Mouse (Mus musculus) R1 (cell line): Measurements from ENCODE around the gene Surf1.
A peak's percentile ranks its signal among the peaks of the same experiment; 100 is the strongest.

ENCODE experiments used
- DNase-seq: peaks from one replicate; pipeline ENCODE4 v3.0.0-alpha.2; 2018; ENCODE audit warnings: low read depth, low spot score

Gene Surf1

DNA sequence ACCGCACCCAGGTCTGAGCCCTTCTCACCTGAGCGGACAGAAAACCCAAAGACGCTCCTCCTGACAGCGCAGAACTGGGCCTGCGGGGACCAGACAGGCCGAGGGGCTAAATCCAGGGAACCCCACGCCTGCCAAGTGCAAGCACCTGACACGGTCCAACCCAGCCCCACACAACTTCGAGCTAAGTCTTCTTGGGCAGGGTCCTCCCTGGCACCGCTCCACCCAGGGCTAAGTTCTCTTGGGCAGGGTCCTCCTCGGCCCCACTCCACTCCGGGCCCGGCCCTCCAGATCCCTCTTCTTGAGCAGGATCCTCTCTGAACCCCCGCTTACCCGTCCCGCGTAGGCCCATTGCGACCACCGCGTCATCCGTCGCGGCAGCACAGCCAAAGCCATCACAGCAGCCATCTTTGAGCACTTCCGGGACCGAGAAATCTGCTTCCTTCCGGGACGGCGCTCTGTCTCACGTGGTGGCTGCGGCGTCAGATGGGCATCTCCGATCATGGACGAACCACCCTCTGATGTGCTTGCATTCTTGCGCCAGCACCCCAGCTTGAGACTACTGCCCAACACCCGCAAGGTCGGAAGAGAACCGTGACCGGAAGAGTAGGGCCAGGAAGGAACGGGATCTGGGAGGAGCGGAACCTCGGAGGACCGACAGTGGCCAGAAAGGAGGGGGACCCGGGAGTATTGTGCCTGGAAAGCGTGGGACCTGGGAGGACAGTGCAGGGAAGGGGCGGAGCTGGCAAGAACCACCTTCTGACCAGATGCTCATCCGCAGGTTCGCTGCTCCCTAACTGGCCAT, at the start of gene Surf1, which contains the start of gene Surf2:
Gene Surf1, minus strand, starts transcription at position 604 of the 802 bp plus-strand sequence.
Gene Surf2, plus strand, starts transcription at position 441 of the 802 bp plus-strand sequence.
- peak; percentile 80 for DNase-seq

GRCm38 (mm10) chr2:26964724-26965370, 48.5 kb upstream of the Surf1 start:
- peak; percentile 41 for DNase-seq

- DNase-seq, result peak; percentile 97
Observed at GRCm38 (mm10) chr2:26963923-26964723, 47.8 kb upstream of the Surf1 start, which contains the start of gene Rexo4. Rexo4 (minus strand) TSS chr2:26964386.

- DNase-seq, result peak; percentile 21
Observed at GRCm38 (mm10) chr2:26960756-26961155, 44.4 kb upstream of the Surf1 start.

- no peak for DNase-seq
Observed at GRCm38 (mm10) chr2:26957488-26957859, 41.1 kb upstream of the Surf1 start.

DNA sequence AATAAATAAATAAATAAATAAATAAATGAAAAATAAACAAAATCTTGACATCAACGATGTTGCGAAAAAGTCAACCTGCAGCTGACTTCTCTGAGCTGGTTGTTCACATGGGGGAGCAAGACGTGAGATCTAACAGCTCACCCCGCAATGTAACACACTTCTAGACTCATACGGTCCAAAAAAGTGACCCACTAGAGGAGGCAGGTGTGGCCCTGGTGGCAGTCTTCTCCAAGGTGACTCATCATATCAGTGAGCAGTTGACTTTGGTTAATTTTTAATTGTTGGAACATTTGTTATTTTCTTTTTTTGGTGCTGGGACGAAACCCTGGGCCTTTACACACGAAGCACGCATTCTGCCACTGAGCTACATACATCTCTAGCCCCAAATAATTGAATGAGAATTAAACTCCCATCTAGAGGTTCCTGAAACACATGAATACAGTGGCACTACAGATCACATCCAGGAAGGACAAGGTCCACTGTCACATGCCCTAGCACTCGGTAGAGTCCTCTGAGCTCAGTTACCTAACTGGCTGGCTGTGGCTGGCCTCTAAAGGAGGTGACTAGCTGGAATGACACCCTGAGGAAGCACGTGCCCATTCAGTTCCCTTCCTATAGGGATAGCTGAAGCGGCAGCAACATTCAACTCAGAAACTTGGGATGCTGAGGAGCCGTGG, 40.6 kb upstream of the Surf1 start:
- DNase-seq, result no peak

GRCm38 (mm10) chr2:26954735-26955395, 38.5 kb upstream of the Surf1 start:
- no peak for DNase-seq

DNA sequence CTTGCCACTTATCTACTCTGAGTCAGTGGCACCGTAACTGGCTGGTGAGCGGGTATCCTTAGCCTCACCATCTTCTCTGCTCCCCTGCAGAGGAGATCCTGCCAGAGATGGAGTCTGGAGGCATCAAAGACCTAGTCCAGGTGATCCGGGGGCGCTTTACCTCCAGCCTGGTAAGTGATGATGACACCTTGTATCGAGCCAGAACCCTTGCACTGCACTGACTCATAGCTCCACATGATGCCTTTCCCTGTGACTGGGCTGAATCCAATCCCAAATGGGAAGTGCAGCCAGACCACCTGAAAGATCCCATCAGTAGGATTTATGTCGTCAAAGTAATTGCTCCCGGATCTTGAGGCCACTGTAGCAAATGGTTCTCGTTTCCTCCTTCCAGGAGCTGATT, 36.5 kb upstream of the Surf1 start:
- DNase-seq, result no peak

DNA sequence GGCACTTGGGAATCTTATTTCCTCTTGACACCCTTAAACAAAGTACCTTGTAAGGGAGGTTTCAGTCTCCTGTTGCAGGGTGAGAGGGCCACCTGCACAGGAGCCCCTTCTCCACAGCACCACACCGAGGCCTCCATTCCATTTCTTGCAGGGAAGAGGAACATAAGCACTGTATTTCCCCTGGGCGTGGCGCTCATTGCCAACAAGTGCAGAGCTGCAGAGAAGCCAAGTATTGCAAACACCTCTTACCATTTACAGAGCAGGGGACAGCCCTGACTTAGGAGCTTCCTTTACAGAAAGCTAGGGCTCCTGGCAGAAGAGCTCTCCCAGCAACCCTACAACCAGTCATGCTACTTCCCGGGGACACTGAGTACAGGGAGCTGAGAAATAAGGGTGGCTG, 35.9 kb upstream of the Surf1 start:
- DNase-seq, result no peak

- no peak for DNase-seq
Observed at GRCm38 (mm10) chr2:26951346-26951905, 35.1 kb upstream of the Surf1 start.

GRCm38 (mm10) chr2:26950411-26950810, 34.1 kb upstream of the Surf1 start:
- DNase-seq, result no peak

- DNase-seq, result no peak
Observed at GRCm38 (mm10) chr2:26943253-26943652, 26.9 kb upstream of the Surf1 start.

DNA sequence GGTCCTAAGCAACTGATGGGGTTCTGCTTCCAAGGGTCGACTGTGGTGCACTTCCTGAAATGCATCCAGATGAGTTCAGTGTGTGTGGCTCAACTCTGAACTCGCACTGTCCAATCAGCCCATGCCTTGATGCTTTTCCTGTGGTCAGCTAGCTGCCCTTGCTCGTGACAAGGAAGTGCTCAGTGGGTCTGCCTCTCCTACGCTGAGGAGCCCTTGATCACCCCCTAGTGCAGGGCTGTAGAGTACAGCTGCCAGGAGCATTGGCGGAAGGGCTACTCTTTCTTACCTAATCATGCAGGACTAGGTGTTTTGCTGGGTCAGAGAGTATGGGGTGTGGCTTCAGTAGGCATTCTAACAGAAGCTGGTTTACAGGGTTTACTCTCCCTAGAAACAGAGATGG, 25.2 kb upstream of the Surf1 start:
- DNase-seq, result peak; percentile 28

DNA sequence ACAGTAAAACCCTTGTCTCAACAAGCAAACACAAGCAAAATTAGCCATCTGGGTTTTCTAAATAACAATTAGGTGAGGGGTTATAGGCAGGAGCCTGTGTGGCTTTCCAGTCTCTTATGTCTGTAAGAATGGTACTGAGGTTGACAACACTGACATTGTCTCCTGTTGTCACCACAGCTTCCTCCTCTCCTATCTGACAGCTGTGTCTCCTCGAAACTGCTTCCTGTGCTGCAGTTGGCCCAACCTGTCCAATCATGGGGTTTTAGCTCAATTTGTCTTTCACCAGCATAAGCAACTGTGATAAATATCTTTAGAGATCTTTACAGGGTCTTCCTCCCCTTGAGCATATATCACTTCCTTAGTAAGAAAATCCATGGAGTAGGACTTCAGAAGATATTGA, 20.1 kb upstream of the Surf1 start:
- no peak for DNase-seq

- no peak for DNase-seq
Observed at GRCm38 (mm10) chr2:26935286-26935685, 19.0 kb upstream of the Surf1 start.

DNA sequence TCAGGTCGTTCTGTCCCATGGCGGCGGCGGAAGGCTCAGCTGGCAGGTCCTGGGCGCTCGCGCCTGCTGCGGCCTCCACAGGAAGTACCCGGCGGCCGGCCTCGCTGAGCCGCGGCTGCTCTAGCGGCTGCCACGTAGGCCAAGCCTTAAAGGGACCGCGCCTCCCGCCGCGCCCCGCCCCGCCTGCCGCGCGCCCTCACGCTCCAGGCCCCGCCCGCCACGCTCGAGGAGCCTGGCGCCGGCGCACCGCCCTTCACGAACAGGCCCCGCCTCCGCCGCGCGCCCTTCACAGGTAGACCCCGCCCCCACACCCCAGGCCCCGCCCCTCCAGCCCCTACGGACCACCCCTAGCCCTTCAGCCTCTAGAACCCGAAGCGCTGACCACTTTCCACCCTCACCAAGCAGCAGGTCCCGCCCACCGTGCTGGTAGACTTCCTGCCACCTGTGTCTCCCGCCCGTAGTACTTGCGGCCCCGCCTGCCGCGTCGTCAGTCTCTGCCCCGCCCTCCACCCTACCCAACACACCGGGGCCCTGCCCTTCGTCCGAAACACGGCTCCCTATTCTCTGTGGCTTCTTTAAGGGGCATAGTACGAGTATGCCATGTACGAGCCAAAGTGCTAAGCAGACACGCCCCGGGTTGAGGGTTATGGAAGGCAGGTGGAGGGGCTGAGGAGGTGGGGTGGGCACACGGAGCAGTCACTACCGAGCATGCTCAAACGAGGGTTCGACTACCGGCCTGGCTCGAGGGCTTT, 17.1 kb upstream of the Surf1 start, which contains the start of the genes Surf4 and Stkld1:
Gene Surf4, minus strand, starts transcription at position 625 of the 752 bp plus-strand sequence.
Gene Stkld1, plus strand, starts transcription at position 744 of the 752 bp plus-strand sequence.
- DNase-seq, result peak; percentile 98

DNA sequence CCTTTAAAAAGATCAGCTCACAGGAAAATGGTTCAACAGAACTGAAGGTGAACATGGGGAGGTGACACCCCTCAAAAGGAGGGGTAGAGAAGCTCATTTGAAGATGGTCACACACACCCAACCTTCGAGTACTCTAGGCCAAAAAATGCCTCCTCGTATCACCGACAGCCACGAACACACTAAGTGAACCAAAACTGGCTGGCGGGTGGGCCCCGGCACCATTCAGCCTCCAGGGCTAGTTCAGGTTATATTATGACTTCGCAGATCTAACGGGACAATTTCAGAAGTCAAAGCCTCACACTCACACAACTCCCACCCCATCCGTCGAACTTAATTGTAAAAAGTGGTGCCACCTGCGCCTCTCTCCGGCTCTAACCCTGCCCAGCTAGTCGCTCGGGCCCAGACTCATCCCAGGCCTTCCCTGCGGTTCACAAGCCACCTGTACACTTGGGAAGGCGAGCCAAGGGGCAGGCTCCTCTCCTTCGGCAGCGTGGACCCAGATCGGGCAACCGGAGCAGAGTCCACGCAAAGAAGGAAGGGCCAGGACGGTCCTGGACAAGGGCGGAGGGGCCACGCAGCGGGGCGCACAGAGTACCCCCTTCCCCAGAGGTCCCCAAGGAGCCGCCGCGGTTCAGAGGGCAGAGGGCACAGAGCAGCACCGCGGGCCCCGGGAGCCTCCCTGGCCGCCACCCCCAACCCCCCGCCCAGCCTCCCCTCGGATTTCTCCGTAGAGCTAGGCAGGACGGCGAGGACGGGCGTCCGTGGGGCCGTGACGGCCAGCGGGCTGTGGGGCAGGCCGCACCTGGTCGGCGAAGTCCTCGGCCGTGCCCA, 16.4 kb upstream of the Surf1 start:
- DNase-seq, result peak; percentile 61

DNA sequence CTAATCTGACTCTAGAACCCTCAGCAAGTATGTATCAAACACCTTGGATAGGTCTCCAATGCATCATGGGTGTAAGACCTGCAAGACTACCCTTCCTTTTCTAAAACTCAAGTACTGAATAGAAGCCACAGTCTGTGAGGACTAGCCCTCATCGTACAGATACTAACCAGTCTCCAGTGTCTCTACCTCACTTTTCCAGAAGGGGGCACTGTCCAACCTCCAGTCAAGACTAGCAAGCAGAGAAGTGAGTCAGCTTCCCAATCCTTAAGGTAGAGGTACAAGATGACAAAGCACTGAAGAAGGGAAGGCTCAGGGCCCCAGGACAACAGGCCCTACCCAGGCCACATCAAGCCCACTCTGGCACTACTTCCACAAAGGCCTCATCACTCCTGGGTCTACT, 14.1 kb upstream of the Surf1 start:
- peak; percentile 86 for DNase-seq
